Mouse (Mus musculus): ENCODE results near the gene Usp24. TPM values are rescaled to one million over a fixed set of nuclear protein-coding genes. Genes with fewer than 3 reads are reported as not detected.

Usp24 gene
- polyA plus RNA-seq, 1 experiment from 2014 or later, result 5.8 TPM

DNA sequence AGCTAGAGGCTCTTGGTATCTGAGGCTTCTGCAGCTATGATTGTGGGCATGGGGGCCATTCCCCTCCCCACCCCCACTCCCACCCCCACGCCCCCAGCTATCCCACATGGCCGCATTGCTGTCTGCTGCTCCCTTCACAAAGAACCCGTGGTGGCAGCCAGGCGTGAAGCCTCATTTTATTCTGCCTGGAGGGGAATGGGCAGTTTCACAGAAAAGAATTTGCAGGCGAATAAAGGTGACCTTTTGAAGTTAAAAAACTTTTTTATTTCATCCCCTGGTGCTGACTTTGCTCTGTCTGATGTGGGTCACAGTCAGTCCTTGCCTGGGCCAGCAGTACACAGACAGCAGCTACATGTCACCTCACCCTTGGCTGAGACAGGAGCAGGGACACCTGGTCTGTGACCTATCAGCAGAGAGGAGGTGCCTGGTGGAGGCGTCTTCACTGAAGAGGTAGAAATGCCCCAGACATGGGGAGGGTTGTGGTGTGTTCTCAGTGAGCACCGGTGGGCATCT is 167.3 kb downstream of the Usp24 start:
- Histone ChIP-seq H3K9ac (ENCODE audit: low read depth, low read length) (no peak overlapping the region), H3K27me3 (replicated peaks; ENCODE audit: control insufficient read depth, insufficient read depth, low read length) (no peaks in the 10 kb centered on the region), H3K4me2 (ENCODE audit: low read length) (no peak overlapping the region), H3K4me3 (ENCODE audit: low read length) (no peak overlapping the region), H3K4me1 (ENCODE audit: control insufficient read depth, insufficient read depth, low read depth, low read length) (no peaks in the 10 kb centered on the region), H3K9me3 (ENCODE audit: control insufficient read depth, low read length) (no peaks in the 10 kb centered on the region), H3K27ac (ENCODE audit: low read depth, low read length) (no peak overlapping the region), H3K36me3 (ENCODE audit: control insufficient read depth, insufficient read depth, low read length) (no peaks in the 10 kb centered on the region)
- 28% methylated on average over 7 of the region's 7 CpGs for WGBS
- ATAC-seq, result no peak

DNA sequence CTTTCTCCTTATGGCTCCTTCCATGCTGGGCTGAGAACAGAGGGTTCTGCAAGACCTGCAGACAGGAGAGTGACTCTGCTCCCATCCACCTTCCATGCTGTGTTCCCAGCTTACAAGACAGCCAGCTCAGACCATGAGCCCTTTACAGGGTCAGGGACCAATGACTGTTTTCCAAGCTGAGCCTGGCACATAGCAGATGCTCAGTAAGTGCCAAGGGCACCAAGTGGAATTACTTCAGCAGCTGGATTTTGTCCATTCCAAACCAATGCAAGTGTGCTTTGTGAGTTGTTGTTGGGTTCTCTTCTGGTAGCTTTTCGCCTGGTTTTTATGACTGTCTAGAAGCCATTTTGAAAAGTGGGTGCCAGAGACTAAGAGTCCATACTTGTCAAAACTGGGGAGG is 167.8 kb downstream of the Usp24 start:
- Histone ChIP-seq H3K4me1 (ENCODE audit: control insufficient read depth, insufficient read depth, low read depth, low read length) (no peaks in the 10 kb centered on the region), H3K4me2 (ENCODE audit: low read length) (no peak overlapping the region), H3K9me3 (ENCODE audit: control insufficient read depth, low read length) (no peaks in the 10 kb centered on the region), H3K27ac (ENCODE audit: low read depth, low read length) (no peak overlapping the region), H3K9ac (ENCODE audit: low read depth, low read length) (no peak overlapping the region), H3K27me3 (replicated peaks; ENCODE audit: control insufficient read depth, insufficient read depth, low read length) (no peaks in the 10 kb centered on the region), H3K4me3 (ENCODE audit: low read length) (no peak overlapping the region), H3K36me3 (ENCODE audit: control insufficient read depth, insufficient read depth, low read length) (no peaks in the 10 kb centered on the region)
- 84% methylated on average over 1 of the region's 1 CpGs for WGBS
- no peak for ATAC-seq

DNA sequence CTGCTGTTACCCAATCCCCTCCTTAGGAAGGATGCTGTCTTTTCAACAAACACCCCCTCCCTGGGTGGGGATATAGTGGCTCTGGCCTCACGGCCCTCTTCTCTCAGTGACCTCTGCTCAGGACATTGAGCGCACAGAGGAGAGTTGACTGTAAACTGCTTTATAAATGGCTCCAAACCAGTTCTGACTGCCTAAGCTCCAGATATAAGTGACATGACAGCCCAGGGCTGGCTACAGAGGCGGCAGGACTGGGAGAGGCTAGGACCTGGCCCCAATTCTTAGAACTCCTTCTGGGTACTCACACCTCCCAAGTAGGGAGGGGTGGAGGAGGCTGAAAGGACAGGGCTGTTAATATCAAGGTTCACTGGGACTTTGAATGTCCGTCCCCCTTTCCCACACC is 174.6 kb downstream of the Usp24 start:
- WGBS, result 77% methylated on average over 4 of the region's 4 CpGs
- ATAC-seq, result no peak
- no peak overlapping the region for H3K9ac ChIP-seq (ENCODE audit: low read depth, low read length)

More for the DNA sequence above, 174.6 kb downstream of the Usp24 start:
- Histone ChIP-seq H3K36me3 (ENCODE audit: control insufficient read depth, insufficient read depth, low read length) (no peaks in the 10 kb centered on the region), H3K4me1 (ENCODE audit: control insufficient read depth, insufficient read depth, low read depth, low read length) (no peaks in the 10 kb centered on the region), H3K27ac (ENCODE audit: low read depth, low read length) (no peak overlapping the region), H3K27me3 (replicated peaks; ENCODE audit: control insufficient read depth, insufficient read depth, low read length) (no peaks in the 10 kb centered on the region), H3K9me3 (ENCODE audit: control insufficient read depth, low read length) (no peaks in the 10 kb centered on the region), H3K4me2 (ENCODE audit: low read length) (no peak overlapping the region), H3K4me3 (ENCODE audit: low read length) (no peak overlapping the region)

Other genes with a start within 250 kb of the Usp24 start
- gene Pcsk9, start 148.1 kb downstream of the Usp24 start, polyA plus RNA-seq (2015; fragmentation: Nextera tagmentation; extraction: Ambion mirVana), result 11.2 and 11.4 TPM in 2 replicates
- not detected in 2 replicates for gene Bsnd, start 176.1 kb downstream of the Usp24 start, polyA plus RNA-seq (2015; fragmentation: Nextera tagmentation; extraction: Ambion mirVana)
- 4.0 and 5.3 TPM in 2 replicates for gene Dhcr24, start 244.8 kb downstream of the Usp24 start, polyA plus RNA-seq (2015; fragmentation: Nextera tagmentation; extraction: Ambion mirVana)